Mouse (Mus musculus): ENCODE data around the gene Gm20388. TPM values are rescaled to one million over a fixed set of nuclear protein-coding genes. Genes with fewer than 3 reads are reported as not detected.

The Gm20388 gene
- polyA plus RNA-seq, 1 experiment from 2014 or later = not detected

DNA sequence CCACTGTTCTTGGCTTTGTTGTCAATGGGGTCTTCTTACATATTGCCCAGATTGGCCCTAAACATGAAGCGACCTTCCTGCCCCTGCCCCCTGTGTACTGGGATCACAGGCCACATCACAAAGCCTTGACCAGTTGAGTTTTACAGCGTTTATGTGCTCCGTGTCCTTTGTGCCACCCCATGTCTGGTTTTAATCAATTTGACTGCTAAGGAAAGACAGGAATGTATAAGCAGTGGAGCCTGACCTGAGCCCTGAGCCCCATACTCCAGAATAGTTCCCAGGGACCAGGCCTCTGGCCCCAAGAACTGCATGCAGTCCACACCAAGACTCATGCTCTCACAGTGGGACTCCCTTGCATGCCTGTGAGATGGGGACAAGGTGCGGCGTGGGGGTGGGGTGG, 2964.5 kb downstream of the Gm20388 start:
- 75% methylated on average over 5 of the region's 5 CpGs for WGBS
- H3K4me2 ChIP-seq = no peak overlapping the region
- H3K27ac ChIP-seq (ENCODE audit: low read depth, low read length) = no peak overlapping the region
- H3K9me3 ChIP-seq (ENCODE audit: control insufficient read depth, low read length) = no peaks in the 10 kb centered on the region
- ATAC-seq (ENCODE audit: low FRiP score) = no peak
- no peak for DNase-seq (ENCODE audit: low spot score, missing footprints)
- H3K27me3 ChIP-seq (ENCODE audit: control insufficient read depth, insufficient read depth, low read length) = no peaks in the 10 kb centered on the region
- no peak overlapping the region for H3K9ac ChIP-seq (ENCODE audit: low read length)
- H3K36me3 ChIP-seq (ENCODE audit: control insufficient read depth, insufficient read depth, low read length) = no peaks in the 10 kb centered on the region
- no peaks in the 10 kb centered on the region for H3K4me1 ChIP-seq (ENCODE audit: control insufficient read depth, insufficient read depth, low read length)
- no peak overlapping the region for H3K4me3 ChIP-seq (ENCODE audit: low read depth, low read length)

DNA sequence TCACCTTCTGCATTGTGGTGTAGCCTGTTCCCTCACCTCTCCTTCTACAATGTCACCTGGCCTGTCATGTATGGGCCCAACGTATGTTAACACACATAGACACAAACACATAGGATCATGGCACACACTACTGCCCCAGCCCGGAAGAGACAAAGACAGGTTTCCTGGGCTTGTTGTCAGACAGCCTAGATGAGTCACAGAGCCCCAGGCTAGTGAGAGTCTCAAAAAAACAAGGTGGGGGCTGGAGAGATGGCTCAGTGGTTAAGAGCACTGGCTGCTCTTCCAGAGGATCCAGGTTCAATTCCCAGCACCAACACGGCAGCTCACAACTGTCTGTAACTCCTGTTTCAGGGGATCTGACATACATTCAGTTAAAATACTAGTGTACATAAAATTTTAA, 2967.6 kb downstream of the Gm20388 start:
- Histone ChIP-seq H3K27me3 (ENCODE audit: control insufficient read depth, insufficient read depth, low read length) (no peaks in the 10 kb centered on the region), H3K9me3 (ENCODE audit: control insufficient read depth, low read length) (no peaks in the 10 kb centered on the region), H3K4me3 (ENCODE audit: low read depth, low read length) (no peak overlapping the region), H3K9ac (ENCODE audit: low read length) (no peak overlapping the region), H3K27ac (ENCODE audit: low read depth, low read length) (no peak overlapping the region), H3K4me2 (no peak overlapping the region), H3K36me3 (ENCODE audit: control insufficient read depth, insufficient read depth, low read length) (no peaks in the 10 kb centered on the region; the same call in 1 of the 2 replicates), H3K4me1 (ENCODE audit: control insufficient read depth, insufficient read depth, low read length) (no peaks in the 10 kb centered on the region)
- 92% methylated on average over 3 of the region's 3 CpGs for WGBS
- no peak for DNase-seq (ENCODE audit: low spot score, missing footprints)
- ATAC-seq (ENCODE audit: low FRiP score) = no peak

DNA sequence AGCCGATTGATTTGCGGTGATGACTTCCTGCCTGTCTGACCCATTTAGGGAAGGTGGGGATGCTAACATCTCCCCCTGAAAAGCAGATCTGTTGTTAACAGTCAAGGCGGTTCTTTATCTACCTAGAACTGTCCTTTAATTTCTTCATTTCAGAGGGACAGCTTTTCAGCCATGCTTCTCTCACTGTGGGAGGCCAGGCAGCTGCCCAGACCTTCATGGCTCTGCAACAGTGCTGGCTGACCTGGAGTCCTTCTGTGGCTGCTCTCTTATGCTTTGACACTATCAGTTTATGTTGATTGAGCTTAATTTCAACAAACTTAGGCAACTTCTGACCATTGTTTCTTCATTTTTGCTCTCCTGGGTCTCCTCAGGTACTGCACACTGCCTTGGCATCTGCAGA, 2969.7 kb downstream of the Gm20388 start:
- ATAC-seq (ENCODE audit: low FRiP score) (no peak), DNase-seq (ENCODE audit: low spot score, missing footprints) (no peak)
- no peak overlapping the region for H3K4me2 ChIP-seq
- H3K9ac ChIP-seq (ENCODE audit: low read length) = no peak overlapping the region
- no peaks in the 10 kb centered on the region for H3K27me3 ChIP-seq (ENCODE audit: control insufficient read depth, insufficient read depth, low read length)
- no peaks in the 10 kb centered on the region for H3K4me1 ChIP-seq (ENCODE audit: control insufficient read depth, insufficient read depth, low read length)
- 56% methylated on average over 3 of the region's 3 CpGs for WGBS
- H3K9me3 ChIP-seq (ENCODE audit: control insufficient read depth, low read length) = no peaks in the 10 kb centered on the region
- H3K36me3 ChIP-seq (ENCODE audit: control insufficient read depth, insufficient read depth, low read length) = peaks cover 14% of the 10 kb centered on the region
- no peak overlapping the region for H3K4me3 ChIP-seq (ENCODE audit: low read depth, low read length)
- no peak overlapping the region for H3K27ac ChIP-seq (ENCODE audit: low read depth, low read length)

DNA sequence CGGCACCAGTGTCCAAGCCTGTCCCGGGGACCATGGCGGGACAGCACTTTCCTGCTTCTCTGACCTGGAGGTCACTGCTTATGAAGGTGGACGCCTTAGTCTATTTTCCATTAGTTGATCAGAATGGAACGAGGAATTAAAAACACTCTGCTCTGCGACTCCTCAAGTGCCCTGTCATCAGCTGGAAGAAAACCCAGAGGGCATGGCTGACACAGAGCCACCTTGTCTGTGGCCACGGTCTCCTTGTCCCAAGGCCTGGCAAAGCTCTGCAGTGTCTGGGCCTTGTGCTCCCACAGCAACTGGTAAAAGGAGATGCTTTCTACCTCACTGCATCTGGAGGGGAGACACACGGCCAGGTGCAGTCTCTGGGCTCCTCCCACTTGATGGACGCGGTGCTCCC, 2973.0 kb downstream of the Gm20388 start:
- Histone ChIP-seq H3K27ac (ENCODE audit: low read depth, low read length) (no peak overlapping the region), H3K9ac (ENCODE audit: low read length) (no peak overlapping the region), H3K9me3 (ENCODE audit: control insufficient read depth, low read length) (no peaks in the 10 kb centered on the region), H3K4me3 (ENCODE audit: low read depth, low read length) (no peak overlapping the region), H3K27me3 (ENCODE audit: control insufficient read depth, insufficient read depth, low read length) (no peaks in the 10 kb centered on the region), H3K36me3 (ENCODE audit: control insufficient read depth, insufficient read depth, low read length) (peaks cover 32% of the 10 kb centered on the region), H3K4me1 (ENCODE audit: control insufficient read depth, insufficient read depth, low read length) (no peaks in the 10 kb centered on the region), H3K4me2 (no peak overlapping the region)
- ATAC-seq (ENCODE audit: low FRiP score) (no peak), DNase-seq (ENCODE audit: low spot score, missing footprints) (no peak)
- 90% methylated on average over 10 of the region's 10 CpGs for WGBS

DNA sequence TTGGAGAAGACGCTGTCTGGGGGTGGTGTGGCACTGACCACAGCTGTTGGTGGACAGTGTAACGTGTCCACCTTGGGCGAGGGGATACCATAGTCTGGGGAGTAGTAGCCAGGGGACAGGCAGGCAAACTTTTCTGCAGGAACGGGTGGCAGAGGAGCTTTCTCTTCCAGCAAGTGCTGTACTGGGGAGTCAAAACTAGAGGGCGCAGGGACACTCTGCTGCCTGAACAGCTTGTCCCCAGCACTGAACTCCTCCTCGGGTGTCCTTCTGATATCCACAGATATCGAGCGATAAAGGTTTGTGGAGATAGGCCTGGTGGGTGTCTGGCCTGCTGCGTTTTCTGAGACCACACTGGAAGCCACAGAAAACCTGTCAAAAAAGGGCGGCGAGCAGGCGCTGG, 2980.8 kb downstream of the Gm20388 start:
- Histone ChIP-seq H3K4me2 (no peak overlapping the region), H3K9ac (ENCODE audit: low read length) (no peak overlapping the region), H3K27me3 (ENCODE audit: control insufficient read depth, insufficient read depth, low read length) (no peaks in the 10 kb centered on the region), H3K4me3 (ENCODE audit: low read depth, low read length) (no peak overlapping the region), H3K27ac (ENCODE audit: low read depth, low read length) (no peak overlapping the region), H3K36me3 (ENCODE audit: control insufficient read depth, insufficient read depth, low read length) (peaks cover 69% of the 10 kb centered on the region), H3K9me3 (ENCODE audit: control insufficient read depth, low read length) (no peaks in the 10 kb centered on the region), H3K4me1 (ENCODE audit: control insufficient read depth, insufficient read depth, low read length) (no peaks in the 10 kb centered on the region)
- 91% methylated on average over 12 of the region's 12 CpGs for WGBS
- DNase-seq (ENCODE audit: low spot score, missing footprints) (no peak), ATAC-seq (ENCODE audit: low FRiP score) (no peak)

DNA sequence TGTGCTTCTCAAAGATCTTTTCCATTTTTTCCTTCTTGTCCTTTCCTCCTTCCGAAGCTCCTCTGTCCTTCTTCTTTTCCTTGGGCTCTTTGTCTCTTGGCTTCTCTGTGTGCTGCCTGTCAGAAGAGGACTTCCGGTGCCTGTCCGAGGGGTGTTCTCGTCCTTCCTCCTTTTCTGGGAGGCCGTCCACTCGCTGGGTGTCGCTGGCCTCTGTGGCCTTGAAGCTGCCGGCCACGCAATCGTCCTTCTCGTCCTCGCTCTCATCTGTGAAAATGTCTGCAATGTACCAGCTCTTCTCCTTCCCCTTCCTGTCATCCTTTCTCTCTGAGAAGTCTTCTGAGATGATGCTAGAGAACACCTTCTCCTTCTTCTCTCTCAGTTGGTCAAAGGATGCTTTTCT, 2982.8 kb downstream of the Gm20388 start:
- WGBS = 96% methylated on average over 12 of the region's 12 CpGs
- Histone ChIP-seq H3K4me2 (no peak overlapping the region), H3K27me3 (ENCODE audit: control insufficient read depth, insufficient read depth, low read length) (no peaks in the 10 kb centered on the region), H3K27ac (ENCODE audit: low read depth, low read length) (no peak overlapping the region), H3K36me3 (ENCODE audit: control insufficient read depth, insufficient read depth, low read length) (peaks cover 74% of the 10 kb centered on the region), H3K4me1 (ENCODE audit: control insufficient read depth, insufficient read depth, low read length) (no peaks in the 10 kb centered on the region), H3K4me3 (ENCODE audit: low read depth, low read length) (no peak overlapping the region), H3K9ac (ENCODE audit: low read length) (no peak overlapping the region), H3K9me3 (ENCODE audit: control insufficient read depth, low read length) (no peaks in the 10 kb centered on the region)
- ATAC-seq (ENCODE audit: low FRiP score) (no peak), DNase-seq (ENCODE audit: low spot score, missing footprints) (no peak)

DNA sequence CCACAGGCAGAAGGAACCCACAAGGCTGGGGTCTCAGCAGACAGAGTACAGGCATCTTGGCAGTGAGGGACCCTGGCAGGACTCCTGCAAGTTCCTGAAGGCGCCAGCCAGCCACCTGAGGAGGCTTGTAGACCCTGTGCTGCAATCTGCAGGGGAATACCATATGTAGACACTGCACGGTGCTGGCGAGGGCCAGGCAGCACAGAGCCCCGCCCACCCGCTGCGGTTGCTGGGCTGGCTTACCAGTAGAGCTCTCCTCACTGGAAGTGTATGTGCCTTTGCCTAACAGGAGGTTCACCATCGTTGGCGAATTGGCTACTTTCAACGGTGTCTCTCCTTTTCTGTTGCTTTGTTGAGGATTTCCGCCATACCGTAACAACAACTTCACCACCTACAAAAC, 2985.7 kb downstream of the Gm20388 start:
- 93% methylated on average over 11 of the region's 11 CpGs for WGBS

DNA sequence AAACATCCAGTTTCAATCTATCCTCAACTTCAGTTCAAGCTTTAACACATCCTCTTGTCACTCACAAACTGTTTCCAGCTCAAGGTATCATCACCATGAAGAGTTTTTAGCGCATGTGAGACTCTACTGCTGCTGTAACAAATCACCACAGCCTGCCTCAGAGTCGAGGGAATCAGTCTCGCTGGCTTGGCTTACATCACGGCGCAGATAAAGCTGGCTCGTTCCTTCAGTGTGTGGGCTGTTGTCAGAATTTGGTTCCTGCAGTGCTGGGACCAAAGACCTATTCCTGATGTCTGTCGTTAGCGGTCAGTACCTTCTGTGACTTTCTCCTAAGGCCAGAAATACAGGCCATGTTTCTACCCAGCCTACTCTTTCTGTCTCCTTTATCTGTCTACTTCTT, 2986.6 kb downstream of the Gm20388 start:
- WGBS = 94% methylated on average over 8 of the region's 8 CpGs
- Histone ChIP-seq H3K27ac (ENCODE audit: low read depth, low read length) (no peak overlapping the region), H3K9ac (ENCODE audit: low read length) (no peak overlapping the region), H3K27me3 (ENCODE audit: control insufficient read depth, insufficient read depth, low read length) (no peaks in the 10 kb centered on the region), H3K4me2 (no peak overlapping the region), H3K9me3 (ENCODE audit: control insufficient read depth, low read length) (no peaks in the 10 kb centered on the region), H3K4me3 (ENCODE audit: low read depth, low read length) (no peak overlapping the region), H3K4me1 (ENCODE audit: control insufficient read depth, insufficient read depth, low read length) (no peaks in the 10 kb centered on the region), H3K36me3 (ENCODE audit: control insufficient read depth, insufficient read depth, low read length) (peaks cover 52% of the 10 kb centered on the region)
- no peak for ATAC-seq (ENCODE audit: low FRiP score)
- DNase-seq (ENCODE audit: low spot score, missing footprints) = no peak

More for the DNA sequence above, 2985.7 kb downstream of the Gm20388 start:
- Histone ChIP-seq H3K27ac (ENCODE audit: low read depth, low read length) (no peak overlapping the region), H3K27me3 (ENCODE audit: control insufficient read depth, insufficient read depth, low read length) (no peaks in the 10 kb centered on the region), H3K4me3 (ENCODE audit: low read depth, low read length) (no peak overlapping the region), H3K9me3 (ENCODE audit: control insufficient read depth, low read length) (no peaks in the 10 kb centered on the region), H3K36me3 (ENCODE audit: control insufficient read depth, insufficient read depth, low read length) (peaks cover 56% of the 10 kb centered on the region), H3K4me2 (no peak overlapping the region), H3K4me1 (ENCODE audit: control insufficient read depth, insufficient read depth, low read length) (no peaks in the 10 kb centered on the region), H3K9ac (ENCODE audit: low read length) (no peak overlapping the region)
- ATAC-seq (ENCODE audit: low FRiP score) = no peak
- no peak for DNase-seq (ENCODE audit: low spot score, missing footprints)

DNA sequence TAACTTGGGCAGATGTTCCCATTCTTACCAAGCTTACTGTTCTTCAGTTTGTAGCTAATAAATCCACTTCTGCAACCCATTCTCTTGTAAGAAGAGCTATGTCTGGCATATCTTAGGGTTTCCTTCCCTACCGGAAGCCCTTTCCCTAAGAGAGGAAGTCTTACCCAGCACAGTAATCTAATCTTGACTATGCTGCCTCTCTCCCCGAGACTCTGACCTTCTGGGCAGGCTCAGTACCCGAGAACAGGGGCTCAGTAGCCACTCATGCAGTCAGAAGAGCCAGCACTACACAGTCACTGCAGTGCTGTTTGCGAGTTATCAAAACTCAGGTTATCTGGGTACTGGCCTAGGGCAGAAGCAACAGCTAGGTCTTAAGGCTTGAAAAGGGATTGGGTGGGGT, 2987.4 kb downstream of the Gm20388 start:
- ATAC-seq (ENCODE audit: low FRiP score) = no peak
- peaks cover 44% of the 10 kb centered on the region for H3K36me3 ChIP-seq (ENCODE audit: control insufficient read depth, insufficient read depth, low read length)
- H3K4me1 ChIP-seq (ENCODE audit: control insufficient read depth, insufficient read depth, low read length) = no peaks in the 10 kb centered on the region
- no peak for DNase-seq (ENCODE audit: low spot score, missing footprints)
- H3K4me2 ChIP-seq = no peak overlapping the region
- H3K9me3 ChIP-seq (ENCODE audit: control insufficient read depth, low read length) = no peaks in the 10 kb centered on the region
- H3K27ac ChIP-seq (ENCODE audit: low read depth, low read length) = no peak overlapping the region
- 84% methylated on average over 4 of the region's 4 CpGs for WGBS
- H3K9ac ChIP-seq (ENCODE audit: low read length) = no peak overlapping the region
- H3K27me3 ChIP-seq (ENCODE audit: control insufficient read depth, insufficient read depth, low read length) = no peaks in the 10 kb centered on the region
- no peak overlapping the region for H3K4me3 ChIP-seq (ENCODE audit: low read depth, low read length)

DNA sequence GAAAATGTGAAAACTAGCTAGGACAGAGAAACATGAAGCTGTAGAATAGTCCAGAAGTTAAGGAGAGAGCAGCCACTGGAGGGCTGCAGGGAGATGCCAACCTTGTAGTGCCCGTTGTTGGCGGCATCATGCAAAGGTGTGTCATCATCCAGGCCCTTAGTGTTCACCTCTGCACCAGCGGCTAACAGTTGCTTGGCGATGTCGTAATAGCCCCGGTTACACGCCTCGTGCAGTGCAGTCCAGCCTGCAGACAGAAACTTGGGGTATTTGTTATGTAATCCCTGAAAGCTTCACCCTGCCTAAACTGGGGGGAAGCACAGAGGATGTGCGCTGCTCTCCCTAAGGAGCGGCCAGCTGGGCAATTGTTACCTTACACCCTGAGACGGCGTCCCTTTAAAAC, 2987.8 kb downstream of the Gm20388 start:
- ATAC-seq (ENCODE audit: low FRiP score) (no peak), DNase-seq (ENCODE audit: low spot score, missing footprints) (no peak)
- H3K4me2 ChIP-seq = no peak overlapping the region
- no peak overlapping the region for H3K27ac ChIP-seq (ENCODE audit: low read depth, low read length)
- H3K4me1 ChIP-seq (ENCODE audit: control insufficient read depth, insufficient read depth, low read length) = no peaks in the 10 kb centered on the region
- no peaks in the 10 kb centered on the region for H3K27me3 ChIP-seq (ENCODE audit: control insufficient read depth, insufficient read depth, low read length)
- H3K36me3 ChIP-seq (ENCODE audit: control insufficient read depth, insufficient read depth, low read length) = peaks cover 40% of the 10 kb centered on the region
- H3K9me3 ChIP-seq (ENCODE audit: control insufficient read depth, low read length) = no peaks in the 10 kb centered on the region
- WGBS = 96% methylated on average over 12 of the region's 12 CpGs
- H3K9ac ChIP-seq (ENCODE audit: low read length) = no peak overlapping the region
- no peak overlapping the region for H3K4me3 ChIP-seq (ENCODE audit: low read depth, low read length)

All from midbrain, embryonic 11.5 days (tissue).